Mouse (Mus musculus) liver, embryonic 18 days (tissue): Measurements from ENCODE around the gene Gprc6a. TPM values are rescaled to one million over a fixed set of nuclear protein-coding genes. Genes with fewer than 3 reads are reported as not detected.

ENCODE experiments used
- polyA plus RNA-seq: library from polyadenylated mRNA; depleted of rRNA; stranded (reverse); fragments of >200 nt; gene quantifications from 2 replicates; pipeline ENCODE4 v1.2.3, GENCODE M21; 2012; rRNA removed

Gprc6a gene
- 0.02 and 0.15 TPM in 2 replicates for polyA plus RNA-seq

DNA sequence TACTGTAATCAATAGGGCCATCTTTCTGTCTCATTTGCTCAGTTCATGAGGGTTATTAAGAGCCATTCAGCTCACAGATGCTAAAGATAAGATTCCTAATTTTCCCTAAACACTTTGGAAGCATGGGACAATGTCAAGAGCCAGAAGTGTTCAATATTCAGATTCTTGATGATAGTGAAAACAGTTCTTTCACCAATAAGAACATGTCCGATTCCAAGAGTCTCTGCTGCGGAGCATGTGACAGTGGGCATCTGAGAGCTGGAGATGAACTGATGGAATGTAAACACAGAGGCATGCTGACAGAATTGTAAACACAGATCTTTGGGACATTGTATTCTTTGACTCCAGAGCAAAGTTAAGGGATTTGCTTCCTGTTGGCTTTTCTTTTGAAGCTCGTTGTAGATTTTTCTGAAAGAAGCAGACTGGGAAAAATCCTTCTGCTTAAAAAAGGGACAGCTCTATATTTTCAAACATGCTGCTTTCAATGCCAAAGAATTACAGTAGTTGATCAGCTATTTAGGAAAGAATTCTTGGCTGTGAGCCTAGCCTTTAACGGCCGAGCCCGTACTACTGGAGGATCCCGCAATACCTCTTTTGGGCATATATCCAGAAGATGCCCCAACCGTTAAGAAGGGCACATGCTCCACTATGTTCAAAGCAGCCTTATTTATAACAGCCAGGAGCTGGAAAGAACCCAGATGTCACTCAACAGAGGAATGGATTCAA, at the start of gene Gprc6a:
Gene Gprc6a (minus strand): TSS at position 51 of the 726 bp plus-strand sequence.

GRCm38 (mm10) chr10:51677548-51678250, 46.4 kb upstream of the Gprc6a start, which contains the start of gene Rfx6:
TSS of gene Rfx6 (plus strand) at chr10:51677756.

GRCm38 (mm10) chr10:51590139-51590574, 41.1 kb downstream of the Gprc6a start, which contains the start of gene Fam162b:
TSS of gene Fam162b (minus strand) at chr10:51590517.

Other genes with a start within 250 kb of the Gprc6a start
- gene Gm49339, start 150.8 kb downstream of the Gprc6a start, polyA plus RNA-seq, result 5.0 and 7.6 TPM in 2 replicates
- gene Lilr4b, start 150.8 kb downstream of the Gprc6a start, polyA plus RNA-seq, result 4.9 and 7.8 TPM in 2 replicates
- gene Lilrb4a, start 140.5 kb downstream of the Gprc6a start, polyA plus RNA-seq, result 10.2 and 15.4 TPM in 2 replicates
- not detected in 2 replicates for gene Fam162b, start 40.9 kb downstream of the Gprc6a start, polyA plus RNA-seq
- 0.01 TPM in 1 of 2 replicates, not detected in the other for gene Rfx6, start 46.3 kb upstream of the Gprc6a start, polyA plus RNA-seq